Mouse (Mus musculus): ENCODE results near the gene Dhx58.
A peak's percentile ranks its signal among the peaks of the same experiment; 100 is the strongest.
"Not testable (repeated sequence)": the region's sequence is repeated elsewhere in the genome, so short reads cannot be mapped to it uniquely, and the experiment has no call there.

Gene Dhx58

GRCm38 (mm10) chr11:100671049-100671448, 33.0 kb downstream of the Dhx58 start:
- H3K9me3 ChIP-seq (ENCODE audit: low read length), result peaks cover 34% of the 10 kb centered on the region
- TF ChIP-seq POU5F1 (IDR thresholded peaks at IDR 0.05; ENCODE audit: borderline replicate concordance, low read length) (no peak), NANOG (IDR thresholded peaks at IDR 0.05; ENCODE audit: borderline replicate concordance, low read length) (no peak), CTCF (conservative IDR thresholded peaks at IDR 0.05; ENCODE audit: low read length) (no peak)
- peaks cover 24% of the 10 kb centered on the region for H3K27me3 ChIP-seq (ENCODE audit: insufficient read depth, low read length)
- H3K4me3 ChIP-seq (replicated peaks; ENCODE audit: low read length), result peak overlapping the region; percentile 3; the same call in 1 of the 2 replicates
- peaks cover 22% of the 10 kb centered on the region for H3K4me1 ChIP-seq (replicated peaks; ENCODE audit: low read depth, low read length)
- peaks cover 3% of the 10 kb centered on the region; the same call in 1 of the 2 replicates for H3K36me3 ChIP-seq (ENCODE audit: insufficient read depth, low read length)

DNA sequence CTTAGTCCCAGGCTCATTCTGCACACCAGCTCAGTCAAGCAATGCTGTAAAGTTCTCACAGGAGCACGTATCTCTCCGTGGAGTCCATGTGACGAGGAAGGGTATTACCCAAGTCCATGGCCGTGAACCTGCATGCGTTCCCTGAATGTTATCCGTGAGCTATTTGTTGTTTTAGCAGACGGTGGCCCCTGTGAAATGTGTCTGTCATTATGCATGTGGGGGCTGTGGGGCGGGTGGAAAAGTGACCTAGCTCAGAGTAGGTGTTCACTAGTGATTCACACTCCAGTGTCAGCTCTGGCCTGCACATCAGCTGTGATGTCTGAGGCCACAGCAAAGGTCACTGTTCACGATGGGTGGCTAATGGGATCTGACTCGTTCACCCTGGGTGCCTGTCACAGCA, 44.3 kb downstream of the Dhx58 start:
- H3K4me1 ChIP-seq (replicated peaks; ENCODE audit: low read depth, low read length), result peaks cover 16% of the 10 kb centered on the region
- H3K4me3 ChIP-seq (replicated peaks; ENCODE audit: low read length), result no peak overlapping the region
- H3K9me3 ChIP-seq (ENCODE audit: low read length), result peaks cover 59% of the 10 kb centered on the region
- H3K27me3 ChIP-seq (ENCODE audit: insufficient read depth, low read length), result no peaks in the 10 kb centered on the region
- H3K36me3 ChIP-seq (ENCODE audit: insufficient read depth, low read length), result no peaks in the 10 kb centered on the region
- TF ChIP-seq NANOG (IDR thresholded peaks at IDR 0.05; ENCODE audit: borderline replicate concordance, low read length) (no peak), POU5F1 (IDR thresholded peaks at IDR 0.05; ENCODE audit: borderline replicate concordance, low read length) (no peak)

DNA sequence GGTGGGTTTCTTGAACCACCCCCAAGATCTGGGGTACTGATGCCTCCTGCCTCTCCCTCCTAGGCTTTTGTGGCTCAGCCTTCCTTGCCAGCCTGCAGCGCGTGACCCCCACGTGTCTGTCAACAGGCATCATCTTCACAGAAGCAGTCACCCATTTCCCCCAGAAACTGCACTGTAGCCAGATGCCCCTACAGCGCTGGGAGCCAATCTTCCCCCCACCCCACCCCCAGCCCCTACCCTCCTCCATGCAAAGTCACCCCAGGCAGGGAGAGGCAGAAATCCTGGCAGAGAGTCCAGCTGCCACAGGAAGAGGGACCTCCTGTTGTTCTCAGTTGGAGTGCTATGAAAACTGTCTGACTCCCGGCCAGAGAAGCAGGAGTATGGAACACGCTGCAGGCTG, 47.6 kb downstream of the Dhx58 start:
- TF ChIP-seq POU5F1 (IDR thresholded peaks at IDR 0.05; ENCODE audit: borderline replicate concordance, low read length), result no peak
- TF ChIP-seq NANOG (IDR thresholded peaks at IDR 0.05; ENCODE audit: borderline replicate concordance, low read length), result no peak
- TF ChIP-seq CTCF (conservative IDR thresholded peaks at IDR 0.05; ENCODE audit: low read length), result no peak
- H3K4me1 ChIP-seq (replicated peaks; ENCODE audit: low read depth, low read length), result peaks cover 35% of the 10 kb centered on the region
- peaks cover 43% of the 10 kb centered on the region for H3K9me3 ChIP-seq (ENCODE audit: low read length)
- no peaks in the 10 kb centered on the region for H3K36me3 ChIP-seq (ENCODE audit: insufficient read depth, low read length)
- H3K4me3 ChIP-seq (replicated peaks; ENCODE audit: low read length), result no peak overlapping the region
- H3K27me3 ChIP-seq (ENCODE audit: insufficient read depth, low read length), result peaks cover 7% of the 10 kb centered on the region; the same call in 1 of the 2 replicates

DNA sequence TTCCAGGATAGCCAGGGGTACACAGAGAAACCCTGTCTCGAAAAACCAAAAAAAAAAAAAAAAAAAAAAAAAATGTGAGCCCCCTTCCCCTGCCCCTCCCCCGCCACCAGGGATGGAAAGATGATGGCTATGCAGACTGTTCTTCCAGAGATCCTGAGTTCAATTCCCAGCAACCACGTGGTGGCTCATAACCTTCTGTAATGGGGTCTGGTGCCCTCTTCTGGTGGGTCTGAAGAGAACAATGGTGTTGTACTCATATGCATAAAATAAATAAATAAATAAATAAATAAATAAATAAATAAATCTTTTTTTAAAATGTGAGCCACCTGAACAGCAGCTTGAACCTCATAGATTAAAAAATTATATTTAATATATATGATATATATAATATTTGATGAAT, 48.5 kb downstream of the Dhx58 start:
- H3K4me1 ChIP-seq (replicated peaks; ENCODE audit: low read depth, low read length), result peaks cover 44% of the 10 kb centered on the region
- H3K36me3 ChIP-seq (ENCODE audit: insufficient read depth, low read length); H3K4me3 ChIP-seq (replicated peaks; ENCODE audit: low read length): not testable (repeated sequence)
- peaks cover 15% of the 10 kb centered on the region for H3K27me3 ChIP-seq (ENCODE audit: insufficient read depth, low read length)
- H3K9me3 ChIP-seq (ENCODE audit: low read length), result peaks cover 34% of the 10 kb centered on the region

- Histone ChIP-seq H3K4me1 (replicated peaks; ENCODE audit: low read depth, low read length) (peaks cover 47% of the 10 kb centered on the region), H3K4me3 (replicated peaks; ENCODE audit: low read length) (no peak overlapping the region), H3K27me3 (ENCODE audit: insufficient read depth, low read length) (peaks cover 29% of the 10 kb centered on the region), H3K36me3 (ENCODE audit: insufficient read depth, low read length) (no peaks in the 10 kb centered on the region), H3K9me3 (ENCODE audit: low read length) (no peaks in the 10 kb centered on the region)
- TF ChIP-seq NANOG (IDR thresholded peaks at IDR 0.05; ENCODE audit: borderline replicate concordance, low read length) (no peak), CTCF (conservative IDR thresholded peaks at IDR 0.05; ENCODE audit: low read length) (no peak), POU5F1 (IDR thresholded peaks at IDR 0.05; ENCODE audit: borderline replicate concordance, low read length) (no peak)
Observed at GRCm38 (mm10) chr11:100651748-100652147, 52.3 kb downstream of the Dhx58 start.

DNA sequence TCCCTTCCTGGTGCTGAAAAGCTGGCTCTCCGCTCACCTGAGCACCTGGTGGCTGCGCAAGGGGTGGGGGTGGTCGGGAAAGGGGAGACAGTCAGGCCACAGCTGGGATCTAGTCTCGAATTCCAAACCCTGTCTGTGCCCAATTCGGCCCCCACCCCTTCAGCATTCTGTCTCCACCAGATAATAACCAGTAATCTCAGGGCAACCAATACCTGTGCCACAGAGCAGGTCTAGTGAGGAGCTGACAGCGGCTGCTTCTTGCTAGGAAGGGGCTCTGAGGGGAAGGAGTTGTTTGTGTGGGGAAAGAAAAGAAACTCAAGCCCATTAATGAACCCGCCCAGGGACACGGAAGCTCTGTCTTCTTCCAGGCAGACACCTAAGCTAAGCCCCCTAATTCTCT, 52.9 kb downstream of the Dhx58 start:
- no peaks in the 10 kb centered on the region for H3K9me3 ChIP-seq (ENCODE audit: low read length)
- H3K27me3 ChIP-seq (ENCODE audit: insufficient read depth, low read length), result peaks cover 29% of the 10 kb centered on the region
- no peak overlapping the region for H3K4me3 ChIP-seq (replicated peaks; ENCODE audit: low read length)
- no peak for TF ChIP-seq NANOG (IDR thresholded peaks at IDR 0.05; ENCODE audit: borderline replicate concordance, low read length)
- no peak for TF ChIP-seq POU5F1 (IDR thresholded peaks at IDR 0.05; ENCODE audit: borderline replicate concordance, low read length)
- TF ChIP-seq CTCF (conservative IDR thresholded peaks at IDR 0.05; ENCODE audit: low read length), result no peak
- peaks cover 41% of the 10 kb centered on the region for H3K4me1 ChIP-seq (replicated peaks; ENCODE audit: low read depth, low read length)
- no peaks in the 10 kb centered on the region for H3K36me3 ChIP-seq (ENCODE audit: insufficient read depth, low read length)

GRCm38 (mm10) chr11:100648405-100648804, 55.7 kb downstream of the Dhx58 start:
- peaks cover 34% of the 10 kb centered on the region for H3K4me1 ChIP-seq (replicated peaks; ENCODE audit: low read depth, low read length)
- no peaks in the 10 kb centered on the region for H3K36me3 ChIP-seq (ENCODE audit: insufficient read depth, low read length)
- H3K9me3 ChIP-seq (ENCODE audit: low read length), result no peaks in the 10 kb centered on the region
- H3K4me3 ChIP-seq (replicated peaks; ENCODE audit: low read length), result no peak overlapping the region
- TF ChIP-seq CTCF (conservative IDR thresholded peaks at IDR 0.05; ENCODE audit: low read length), result no peak
- TF ChIP-seq NANOG (IDR thresholded peaks at IDR 0.05; ENCODE audit: borderline replicate concordance, low read length), result no peak
- no peak for TF ChIP-seq POU5F1 (IDR thresholded peaks at IDR 0.05; ENCODE audit: borderline replicate concordance, low read length)
- peaks cover 40% of the 10 kb centered on the region for H3K27me3 ChIP-seq (ENCODE audit: insufficient read depth, low read length)

- Histone ChIP-seq H3K4me3 (replicated peaks; ENCODE audit: low read length) (no peak overlapping the region), H3K9me3 (ENCODE audit: low read length) (no peaks in the 10 kb centered on the region), H3K27me3 (ENCODE audit: insufficient read depth, low read length) (peaks cover 43% of the 10 kb centered on the region), H3K36me3 (ENCODE audit: insufficient read depth, low read length) (no peaks in the 10 kb centered on the region), H3K4me1 (replicated peaks; ENCODE audit: low read depth, low read length) (peaks cover 22% of the 10 kb centered on the region)
- TF ChIP-seq POU5F1 (IDR thresholded peaks at IDR 0.05; ENCODE audit: borderline replicate concordance, low read length), result no peak
- no peak for TF ChIP-seq NANOG (IDR thresholded peaks at IDR 0.05; ENCODE audit: borderline replicate concordance, low read length)
- TF ChIP-seq CTCF (conservative IDR thresholded peaks at IDR 0.05; ENCODE audit: low read length), result peak; percentile 80
Observed at GRCm38 (mm10) chr11:100646265-100646664, 57.8 kb downstream of the Dhx58 start.

All from E14TG2a.4 (cell line).